Mouse (Mus musculus) adipocyte (in vitro differentiated cells): ENCODE measurements around the gene Lhpp.
A peak's percentile ranks its signal among the peaks of the same experiment; 100 is the strongest.

ENCODE experiments used
- DNase-seq: peaks from one replicate; pipeline ENCODE4 v3.0.0-alpha.2; 2016; ENCODE audit warnings: low spot score

Lhpp gene

DNA sequence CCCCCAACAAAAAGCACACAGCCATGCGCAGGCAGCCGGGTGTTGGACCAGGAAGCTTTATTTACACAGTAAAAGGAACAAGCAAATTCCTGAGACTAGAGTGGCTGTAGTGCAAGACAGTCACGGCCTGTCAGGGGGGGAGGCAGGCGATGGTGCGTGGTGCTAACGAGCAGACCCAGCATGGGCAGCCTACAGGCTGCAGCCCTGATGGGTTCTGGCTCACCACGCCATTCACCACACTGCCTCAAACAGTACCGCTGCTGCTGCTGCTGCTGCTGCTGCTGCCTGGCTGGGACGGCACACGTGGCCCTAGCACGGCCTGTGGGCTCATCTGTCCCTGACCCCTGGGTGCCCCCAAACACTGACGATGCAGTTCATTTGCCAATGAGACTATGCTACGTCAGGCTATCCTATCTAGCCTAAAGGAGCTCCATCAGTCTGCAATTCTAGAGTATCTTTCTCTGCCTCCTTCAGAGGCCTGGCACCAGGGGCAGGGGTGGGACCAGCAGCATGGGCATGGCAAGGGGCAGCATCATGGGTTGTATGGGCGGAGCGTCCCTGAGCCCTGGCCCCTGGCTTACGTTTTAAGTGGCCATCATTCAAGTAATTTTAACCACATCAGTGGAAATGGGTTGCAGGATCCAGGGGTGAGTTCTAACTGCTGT, 101.7 kb downstream of the Lhpp start:
- DNase-seq = no peak

DNA sequence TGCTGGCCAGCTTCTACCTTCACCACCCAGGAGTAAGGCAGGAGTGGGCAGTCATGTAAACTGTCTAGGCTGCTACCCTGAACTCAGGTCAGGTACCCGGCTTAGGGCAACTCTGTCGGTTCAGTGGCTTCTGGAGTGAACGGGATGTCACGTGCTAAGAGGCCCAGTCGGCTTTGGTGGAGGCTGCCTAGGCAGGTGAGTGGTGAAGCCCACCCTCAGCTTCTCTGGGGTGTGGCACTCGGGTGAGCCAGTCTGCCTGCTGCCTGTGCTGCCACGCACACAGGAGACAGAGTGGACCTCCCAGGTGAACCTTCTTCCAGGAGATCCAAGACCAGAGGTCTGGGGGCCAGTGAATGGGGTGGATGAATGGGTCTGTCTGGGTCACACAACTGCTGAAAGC, 102.5 kb downstream of the Lhpp start:
- DNase-seq = no peak

DNA sequence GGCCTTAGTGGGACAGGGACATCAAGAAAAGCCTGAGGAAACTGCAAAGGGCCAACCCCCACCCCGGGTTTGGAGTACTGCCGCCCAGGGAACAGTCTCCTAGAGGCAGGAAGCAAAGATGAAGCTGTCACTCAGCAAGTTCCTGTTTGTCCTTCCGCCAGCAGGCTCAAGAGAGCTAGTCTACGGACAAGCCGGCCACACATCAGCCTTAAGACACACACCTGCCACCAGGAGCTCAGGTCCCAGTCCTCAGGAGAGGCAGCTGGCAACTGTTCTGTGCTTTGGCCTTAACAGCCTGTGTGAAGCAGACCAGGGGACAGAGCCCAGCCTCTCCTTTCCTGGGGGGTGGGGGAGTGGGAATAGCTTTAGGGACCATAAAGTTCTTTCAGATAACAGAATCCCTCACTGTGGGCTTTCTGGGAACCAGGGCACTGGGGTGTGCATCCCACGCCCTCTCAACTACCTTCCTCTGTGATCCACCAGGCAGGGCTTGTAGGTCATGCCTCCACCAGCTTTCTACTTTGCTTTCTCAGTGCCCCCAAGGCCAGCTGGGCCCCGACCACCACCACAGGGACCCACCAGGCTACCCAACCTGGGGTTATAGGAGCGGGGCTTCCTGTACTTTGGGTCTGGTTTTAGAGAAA, 103.2 kb downstream of the Lhpp start:
- no peak for DNase-seq

DNA sequence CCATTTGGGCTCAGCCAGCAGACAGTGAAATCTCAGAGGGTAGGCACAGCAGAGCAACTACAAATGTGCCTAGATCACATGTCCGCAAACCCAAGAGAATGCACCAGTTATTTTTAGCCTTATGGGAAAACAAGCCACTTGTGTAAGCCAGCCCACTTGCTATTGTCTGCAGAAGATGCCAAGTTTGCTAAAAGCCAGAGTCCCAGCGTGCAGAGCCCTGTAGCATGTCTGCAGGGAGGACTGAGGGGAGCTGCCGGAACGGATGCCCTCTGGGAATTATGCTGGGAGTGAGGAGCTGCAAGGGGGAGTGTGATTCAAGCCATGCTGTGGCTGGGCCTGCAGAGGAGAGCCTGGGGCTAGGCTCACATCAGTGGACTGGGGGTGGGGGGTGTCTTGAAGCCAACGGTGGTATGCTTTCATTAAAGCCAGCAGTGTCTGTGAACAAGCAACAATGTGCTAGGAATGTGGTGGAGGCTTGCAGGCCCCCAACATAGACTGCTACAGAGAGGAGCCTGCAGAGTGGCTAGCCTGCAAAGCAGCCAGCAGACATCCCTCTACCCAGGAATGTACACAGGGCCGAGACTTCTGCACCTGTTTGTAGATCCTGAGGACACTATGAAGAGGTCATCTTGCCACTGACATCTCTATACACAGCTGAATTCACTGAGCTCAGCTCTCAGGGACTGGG, 103.9 kb downstream of the Lhpp start:
- peak; percentile 95 for DNase-seq

DNA sequence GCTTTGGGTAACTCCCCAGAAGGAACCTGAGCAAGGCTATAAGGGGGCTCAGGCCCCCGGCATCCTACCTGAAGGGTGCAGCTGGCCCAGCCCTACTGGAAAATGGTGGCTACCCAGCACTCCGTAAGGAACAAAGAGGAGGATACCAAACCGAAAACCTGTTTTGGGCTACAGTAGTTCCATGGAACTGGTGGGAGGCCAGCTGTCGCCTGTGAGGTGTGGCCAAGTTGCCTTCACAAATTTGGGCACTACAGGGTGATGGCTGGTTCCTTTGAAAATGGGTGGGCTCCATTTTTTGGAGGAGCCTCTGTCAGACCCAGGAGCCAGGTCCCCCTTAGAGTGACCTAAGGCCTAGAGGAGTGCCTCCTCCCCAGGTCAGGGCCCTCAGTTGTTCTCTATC, 104.8 kb downstream of the Lhpp start:
- DNase-seq = no peak

DNA sequence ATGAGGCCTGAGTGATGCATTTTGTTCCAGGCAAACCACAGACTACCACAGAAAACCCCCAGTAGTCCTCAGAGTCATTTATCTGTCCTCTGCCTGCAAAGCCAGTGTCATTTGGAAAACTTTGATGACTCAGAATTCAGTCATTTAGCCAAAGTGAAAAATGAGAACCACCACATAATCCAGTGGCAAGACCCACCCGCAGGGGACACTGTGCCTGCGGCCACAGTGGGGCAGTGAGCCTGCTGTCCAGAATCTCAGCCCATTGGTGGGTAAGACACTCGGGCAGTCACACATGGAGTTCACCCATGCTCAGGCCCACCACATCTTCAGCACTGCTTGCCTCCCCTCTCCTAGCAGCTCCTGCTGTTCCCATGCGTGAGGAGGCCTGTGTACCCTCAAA, 109.1 kb downstream of the Lhpp start:
- no peak for DNase-seq

DNA sequence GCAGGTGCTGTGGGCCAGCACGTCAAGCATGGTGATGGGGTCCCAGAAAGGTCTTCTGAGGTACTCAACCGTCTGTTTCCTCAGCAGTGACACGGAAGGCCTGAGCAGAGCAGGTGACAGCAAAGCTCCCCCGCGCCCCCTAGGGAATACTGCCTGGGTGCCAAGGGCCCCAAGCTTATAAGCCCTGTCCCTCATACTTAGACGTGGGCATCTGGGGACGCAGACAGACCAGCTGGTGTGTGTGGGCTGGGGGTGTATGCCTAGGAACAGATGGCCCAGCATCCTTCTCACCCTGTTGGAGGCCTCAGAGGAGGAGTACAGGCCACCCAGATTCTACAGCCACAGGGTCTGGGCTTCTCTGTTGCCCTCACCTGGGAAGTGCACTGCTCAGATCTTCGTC, 110.1 kb downstream of the Lhpp start:
- DNase-seq = no peak

DNA sequence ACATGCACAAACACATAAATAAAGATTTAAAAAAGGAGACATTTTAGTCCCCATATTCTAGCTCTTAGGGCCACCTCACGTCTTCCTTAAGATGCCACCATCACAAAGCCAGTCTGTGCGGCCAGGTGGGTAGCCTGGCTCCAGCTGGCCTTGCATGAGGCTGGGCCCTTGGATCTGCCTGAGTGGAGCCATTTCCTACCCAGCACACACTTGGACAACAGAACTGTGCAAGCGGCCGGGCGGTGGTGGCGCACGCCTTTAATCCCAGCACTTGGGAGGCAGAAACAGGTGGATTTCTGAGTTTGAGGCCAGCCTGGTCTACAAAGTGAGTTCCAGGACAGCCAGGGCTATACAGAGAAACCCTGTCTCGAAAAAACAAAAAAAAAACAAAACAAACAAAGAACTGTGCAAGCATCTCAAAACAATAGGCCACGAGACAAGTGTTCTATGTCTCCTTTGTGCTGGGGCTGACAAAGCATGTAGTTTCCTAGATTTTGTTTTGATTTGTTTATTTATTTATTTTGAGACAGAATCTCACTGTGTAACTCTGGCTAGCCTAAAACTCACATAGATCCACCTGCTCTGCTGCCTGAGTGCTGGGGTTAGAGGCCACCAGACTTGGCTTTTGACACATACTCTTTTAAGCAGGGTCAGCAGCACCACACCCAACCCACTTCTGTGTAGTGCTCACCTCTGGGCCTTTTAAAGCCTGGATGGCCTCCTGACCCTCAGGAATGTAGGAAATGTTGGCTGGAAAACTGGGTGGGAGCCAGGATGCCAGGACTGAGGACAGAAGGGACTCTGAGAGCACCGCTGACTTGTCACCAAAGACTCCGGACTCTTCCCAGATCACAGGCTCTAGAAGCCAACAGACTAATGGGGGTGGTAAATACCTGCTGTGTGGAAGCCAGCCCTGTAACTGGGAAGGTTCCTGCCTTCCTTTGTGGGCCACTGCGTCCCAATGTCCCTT, 112.2 kb downstream of the Lhpp start:
- no peak for DNase-seq

DNA sequence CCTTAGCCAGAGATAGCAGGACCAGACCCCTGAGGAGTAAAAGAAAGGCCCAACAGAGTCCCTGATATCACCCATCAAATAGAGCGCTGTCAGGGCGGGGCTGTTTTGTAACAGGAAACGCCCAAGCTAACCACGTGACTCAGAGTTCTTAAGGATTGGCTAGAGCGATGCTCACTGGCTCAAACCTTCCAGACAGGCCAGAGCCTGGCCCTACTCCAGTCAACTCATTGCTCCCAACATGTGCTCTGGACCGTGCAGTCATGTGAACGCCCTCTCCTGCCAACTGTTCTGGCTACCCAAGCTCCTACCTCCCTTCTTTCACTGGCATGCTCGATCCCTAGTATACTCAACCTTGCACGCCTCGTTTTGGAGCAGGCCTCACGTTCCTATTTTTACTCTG, 113.5 kb downstream of the Lhpp start:
- DNase-seq = peak; percentile 93

DNA sequence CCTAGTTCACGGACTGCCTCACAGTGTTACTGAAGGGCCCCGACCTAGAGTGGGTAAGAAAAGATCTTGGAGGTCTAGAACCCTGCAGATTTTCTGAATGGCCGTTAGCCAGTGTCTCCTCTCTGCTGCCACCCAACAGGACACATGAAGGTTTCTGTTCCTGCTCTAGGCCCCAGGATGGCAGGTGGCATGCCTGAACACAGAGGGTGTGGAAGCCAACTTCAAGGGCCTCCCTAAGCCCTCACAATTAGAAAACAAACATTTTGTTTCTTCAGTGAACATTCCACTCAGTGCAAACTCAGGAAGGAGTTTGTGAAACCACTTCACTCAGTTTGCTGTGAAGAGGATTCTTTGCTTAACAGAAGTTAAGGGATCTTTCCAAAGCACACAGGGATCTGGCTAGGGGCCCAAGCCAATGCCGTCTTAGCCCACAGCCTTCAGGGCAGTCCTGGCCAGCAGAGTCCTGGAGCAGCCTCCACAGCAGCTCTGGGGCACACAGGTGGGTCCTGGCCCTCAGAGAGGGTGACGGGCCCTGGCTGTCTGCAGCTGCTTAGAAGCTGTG, 114.1 kb downstream of the Lhpp start:
- DNase-seq = peak; percentile 60

DNA sequence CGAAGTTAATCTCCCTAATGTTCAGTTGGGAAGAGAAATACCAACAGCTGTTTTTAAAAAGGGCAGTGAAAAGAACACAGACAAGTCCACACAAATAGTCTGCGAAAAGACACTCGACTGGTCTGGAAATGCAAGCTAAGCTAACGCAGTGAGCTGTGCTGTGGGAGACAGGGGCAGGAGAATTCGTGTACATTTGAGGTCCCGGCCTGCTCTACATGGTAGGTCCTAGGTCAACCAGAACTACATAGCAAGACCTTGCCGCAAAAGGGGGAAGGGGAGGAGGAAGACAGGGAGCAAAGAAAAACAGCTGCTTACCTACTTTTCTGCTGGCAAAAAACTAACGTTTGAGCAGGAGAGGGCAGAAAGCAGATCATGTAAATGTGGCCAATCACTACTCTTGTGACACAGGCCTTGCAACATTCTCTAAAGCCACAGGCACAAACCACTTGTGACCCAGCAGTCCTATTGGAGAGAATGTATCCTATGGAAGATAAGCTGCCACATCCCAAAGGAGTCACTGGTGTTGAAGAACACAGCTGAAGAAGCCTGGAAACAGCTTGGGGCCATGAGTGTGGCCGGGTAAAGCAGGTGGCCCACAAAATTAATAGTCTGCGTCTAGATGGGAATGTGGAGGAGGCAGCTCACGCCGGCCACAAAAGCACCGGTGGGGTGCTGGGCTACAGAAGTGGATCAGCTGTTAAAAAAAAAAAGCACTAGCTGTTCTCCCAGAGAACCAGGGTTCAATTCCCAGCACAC, 115.8 kb downstream of the Lhpp start:
- DNase-seq = peak; percentile 42

DNA sequence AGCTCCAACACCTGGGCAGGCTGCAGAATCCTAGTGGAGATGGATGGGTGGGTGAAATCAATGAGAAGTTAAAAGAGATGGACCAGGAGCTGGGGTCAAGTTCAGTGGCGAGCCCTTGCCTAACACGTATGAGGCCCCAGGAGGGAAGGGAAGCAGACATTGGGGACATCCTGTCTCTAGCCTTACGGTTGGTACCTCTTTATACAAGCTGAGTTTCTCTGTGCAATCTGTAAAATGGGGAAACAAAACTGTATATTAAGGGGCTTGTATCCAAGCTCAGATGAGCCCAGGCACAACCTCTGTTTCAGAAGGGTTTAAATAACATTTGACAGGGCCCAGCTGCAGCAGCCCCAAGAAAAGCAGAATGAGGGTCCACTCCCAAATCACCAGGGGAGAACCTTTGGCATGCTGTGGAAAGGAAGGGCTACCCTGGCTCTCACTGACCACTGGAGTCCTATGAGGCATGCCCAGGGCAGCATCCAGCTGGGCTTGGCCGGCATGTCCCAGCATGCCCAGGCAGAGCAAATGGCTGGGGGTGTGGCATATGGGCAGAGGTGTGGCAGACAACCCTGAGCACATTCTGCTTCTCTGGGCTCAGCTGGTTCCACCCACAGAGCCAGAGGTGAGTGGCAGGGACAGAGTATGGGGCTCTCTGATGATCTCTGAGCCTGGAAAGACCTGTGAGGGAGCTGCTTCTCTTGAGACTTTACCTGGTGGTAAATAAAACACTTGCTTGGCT, 118.8 kb downstream of the Lhpp start:
- no peak for DNase-seq

DNA sequence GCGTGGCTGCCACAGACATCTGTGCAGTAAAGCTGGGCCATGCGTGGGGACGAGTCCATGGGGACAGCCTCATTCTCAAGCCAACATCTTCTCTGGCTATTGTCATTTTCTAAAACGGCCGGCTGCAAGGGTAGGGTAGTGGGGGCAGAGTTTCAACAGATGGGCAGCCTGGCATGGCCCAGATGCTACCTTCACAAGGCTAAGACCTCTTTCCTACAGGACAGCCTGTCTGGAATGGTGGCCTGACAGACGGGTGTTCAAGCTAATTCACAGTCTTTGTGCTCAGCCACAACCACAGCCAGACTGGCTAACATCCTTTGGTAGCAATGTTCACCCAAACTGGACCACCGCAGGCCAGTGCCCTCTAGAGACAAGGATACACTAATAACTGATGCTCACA, 120.1 kb downstream of the Lhpp start:
- no peak for DNase-seq

DNA sequence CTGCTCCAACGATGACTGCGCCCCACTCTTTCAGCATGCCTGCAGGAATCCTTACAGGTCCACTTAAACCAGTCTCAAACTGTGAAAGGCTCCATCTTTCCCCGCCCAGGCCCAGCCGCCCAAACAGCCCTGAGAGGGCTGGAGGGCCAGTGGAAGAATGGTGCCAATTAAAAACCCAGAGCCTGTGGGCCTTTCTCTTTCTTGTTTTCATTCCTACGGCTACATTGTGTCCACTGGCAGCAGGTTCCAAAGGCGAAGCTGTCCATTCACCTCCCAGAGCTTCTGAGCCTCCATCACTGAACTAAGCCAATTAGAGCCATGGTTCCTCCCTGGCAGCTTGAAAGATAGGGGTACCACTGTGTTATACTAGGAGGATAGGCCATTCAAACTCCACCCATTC, 121.1 kb downstream of the Lhpp start:
- DNase-seq = no peak

DNA sequence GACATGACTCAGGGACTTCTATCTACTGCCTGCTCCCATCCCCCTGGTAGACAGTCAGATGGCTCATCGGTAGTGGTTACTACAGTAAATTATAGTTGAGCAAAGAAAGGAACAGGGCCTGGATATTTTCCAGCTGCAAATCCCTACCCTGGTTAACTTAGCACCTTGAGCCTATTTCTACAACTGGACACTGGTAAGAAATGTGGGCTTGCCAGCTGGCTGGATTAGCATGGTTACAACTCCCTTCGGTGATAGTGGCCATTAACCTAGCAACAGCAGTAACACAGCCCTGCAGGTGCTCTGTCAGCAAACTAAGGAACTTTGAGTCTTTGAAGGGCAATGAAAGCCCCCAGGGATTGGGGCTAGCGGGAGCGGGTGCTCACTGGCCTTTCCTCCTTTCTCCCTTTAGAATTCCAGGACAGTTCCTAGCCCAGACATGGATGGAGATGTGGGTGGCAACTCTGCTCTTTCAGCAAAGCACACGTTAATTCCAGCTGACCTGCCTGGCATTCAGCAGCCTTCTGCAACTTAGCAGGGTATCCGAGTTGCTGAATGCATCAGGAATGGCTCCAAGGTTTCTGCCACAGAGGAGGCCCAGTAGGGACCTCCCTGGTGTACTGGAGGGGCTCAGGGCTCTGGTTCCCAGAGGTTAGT, 121.8 kb downstream of the Lhpp start:
- peak; percentile 52 for DNase-seq

DNA sequence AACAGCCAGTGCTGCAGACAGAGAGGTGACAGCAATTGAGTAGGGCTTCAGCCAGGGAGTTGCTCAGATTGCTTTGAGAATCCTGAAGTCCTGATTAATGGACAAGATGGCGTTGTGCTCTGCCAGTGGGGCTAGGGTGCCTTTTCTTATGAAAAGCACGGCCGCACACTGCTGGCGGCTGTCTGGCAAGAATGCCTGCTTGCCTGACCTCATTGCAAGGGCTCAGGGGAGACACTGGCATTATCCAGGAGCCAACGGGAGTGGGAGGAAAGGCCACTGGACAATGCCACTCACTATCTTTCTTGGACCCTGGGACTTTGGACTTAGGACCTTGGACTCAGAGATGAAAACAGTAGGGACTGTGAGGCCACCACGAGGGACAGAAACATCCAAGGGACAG, 123.1 kb downstream of the Lhpp start:
- DNase-seq = peak; percentile 26

DNA sequence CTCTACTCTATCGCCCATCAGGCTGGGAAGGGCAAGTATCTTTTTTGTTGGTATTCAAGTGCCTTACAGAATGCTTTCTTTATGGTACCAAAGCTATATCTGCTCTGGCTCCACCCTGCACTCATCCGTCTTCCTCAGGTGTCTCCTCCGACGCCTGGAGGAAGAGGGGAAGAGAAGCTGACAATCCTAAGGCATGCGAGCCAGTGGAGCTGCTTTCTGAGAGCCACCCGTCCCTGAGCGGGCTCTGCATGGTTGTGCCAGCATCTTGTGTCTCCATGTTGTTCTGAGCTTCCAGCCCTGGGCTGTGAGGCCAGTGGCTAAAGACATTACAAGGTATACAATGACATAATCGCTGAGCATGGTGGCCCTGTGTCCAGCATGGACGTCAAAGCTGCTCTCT, 123.8 kb downstream of the Lhpp start:
- DNase-seq = no peak

DNA sequence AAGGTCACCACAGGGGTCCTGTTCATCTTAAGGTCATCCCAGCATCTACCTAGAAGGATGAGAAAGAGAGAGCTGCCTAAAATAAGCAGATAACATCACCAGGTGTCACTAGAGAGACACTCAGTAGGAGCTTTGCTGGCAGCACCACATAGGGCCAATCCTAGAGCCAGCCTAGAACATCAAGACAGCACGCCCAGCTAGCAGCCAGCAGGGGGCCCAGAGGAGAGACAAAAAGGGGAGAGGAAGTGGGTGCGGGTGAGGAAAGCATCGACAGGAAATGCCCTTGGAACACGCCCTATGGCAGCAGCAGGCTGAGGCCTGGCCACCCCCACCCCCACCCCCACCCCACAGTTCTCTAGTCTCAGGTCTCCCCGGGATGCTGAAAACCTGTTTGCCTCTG, 124.7 kb downstream of the Lhpp start:
- no peak for DNase-seq

DNA sequence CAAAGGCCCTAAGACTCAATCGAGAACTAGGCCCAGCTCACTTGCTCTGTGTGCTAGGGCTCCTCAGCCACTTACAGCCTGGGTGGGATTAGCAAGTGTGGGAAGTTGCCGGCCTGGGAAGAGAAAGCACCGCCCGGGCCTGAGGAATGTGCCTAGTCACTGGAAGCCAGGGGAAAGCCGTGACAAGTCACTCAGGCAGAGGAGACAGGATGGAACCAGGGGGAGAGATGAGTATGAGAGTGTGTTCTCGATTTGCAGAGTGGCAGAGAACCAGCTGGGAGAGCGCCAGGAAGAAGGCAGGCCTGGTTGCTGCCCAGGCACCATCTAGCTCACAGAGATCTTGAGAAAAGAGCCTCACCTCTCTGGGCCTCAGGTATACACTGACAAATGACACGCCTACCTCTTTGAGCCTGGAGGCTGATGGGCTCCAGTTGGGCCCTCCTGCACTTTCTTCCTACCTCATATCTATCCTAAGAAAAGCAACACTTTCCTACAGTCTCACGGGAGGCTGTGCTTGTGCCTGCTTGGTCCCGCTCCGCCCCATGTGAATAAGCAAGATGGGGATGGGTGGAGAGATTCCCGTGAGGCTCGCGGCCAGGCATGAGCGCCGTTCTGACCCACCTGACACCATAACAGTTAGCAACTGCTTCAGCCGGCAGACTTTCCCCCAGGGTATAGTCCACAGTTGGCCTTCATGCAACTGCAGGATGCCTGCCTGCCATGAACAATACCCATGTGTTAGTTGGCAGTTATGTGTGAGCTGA, 125.8 kb downstream of the Lhpp start:
- peak; percentile 83 for DNase-seq
